Mouse (Mus musculus) CH12.LX (cell line): ENCODE results near the gene Sesn2. TPM values are rescaled to one million over a fixed set of nuclear protein-coding genes. Genes with fewer than 3 reads are reported as not detected.

ENCODE experiments used
- DNase-seq: peaks from one replicate; pipeline ENCODE4 v3.0.0-alpha.2; 2013; ENCODE audit errors: extremely low read depth
- H3K27ac ChIP-seq: 2 replicates; pipeline ENCODE4 v1.5.1; 2012; ENCODE audit warnings: low read depth, mild to moderate bottlenecking, control low read depth, moderate library complexity; ENCODE audit not compliant: insufficient read depth
- H3K27me3 ChIP-seq: replicated peaks from 2 replicates; pipeline ENCODE3; 2012; ENCODE audit warnings: inconsistent platforms
- H3K36me3 ChIP-seq, 2 experiments: replicated peaks in 1 of 2; 2 replicates each; pipeline versions ENCODE3 to v1.6.1; 2012; ENCODE audit warnings: inconsistent platforms in 1 of 2, low read length in 1 of 2, mild to moderate bottlenecking in 1 of 2, mixed read lengths in 1 of 2, moderate library complexity in 1 of 2; ENCODE audit not compliant: control insufficient read depth in 1 of 2, insufficient read depth in 1 of 2
- H3K4me1 ChIP-seq, 2 experiments: 2 replicates each; pipeline ENCODE4 v1.6.1; 2012; ENCODE audit warnings: inconsistent platforms in 1 of 2, moderate library complexity in 1 of 2; ENCODE audit not compliant: insufficient read depth in 2 of 2, control insufficient read depth in 1 of 2
- H3K4me2 ChIP-seq: 2 replicates; pipeline ENCODE4 v1.6.1; 2012; ENCODE audit warnings: low read depth, mild to moderate bottlenecking, control low read depth; ENCODE audit not compliant: poor library complexity, insufficient read depth, severe bottlenecking
- H3K4me3 ChIP-seq, 3 experiments: fragments of 150-350 bp in 1 of 3; sonication (generic) in 1 of 3; replicated peaks in 1 of 3; 2 replicates each; pipeline versions ENCODE3 to v1.5.1; 2011 to 2012; ENCODE audit warnings: low read depth in 2 of 3, low read length in 2 of 3, mild to moderate bottlenecking in 2 of 3, moderate library complexity in 2 of 3, control low read depth in 1 of 3, improper control_type of control experiment in 1 of 3, inconsistent platforms in 1 of 3, mixed read lengths in 1 of 3; ENCODE audit not compliant: poor library complexity in 1 of 3
- H3K79me2 ChIP-seq: replicated peaks from 2 replicates; pipeline ENCODE4 v1.6.1; 2012; ENCODE audit warnings: mild to moderate bottlenecking, moderate library complexity; ENCODE audit not compliant: control insufficient read depth, poor library complexity, insufficient read depth, severe bottlenecking; ENCODE audit errors: extremely low read depth
- H3K9ac ChIP-seq: 2 replicates; pipeline ENCODE4 v1.6.1; 2012; ENCODE audit warnings: low read depth, mild to moderate bottlenecking, control low read depth, moderate library complexity; ENCODE audit not compliant: insufficient read depth
- H3K9me3 ChIP-seq: replicated peaks from 2 replicates; pipeline ENCODE3; 2012; ENCODE audit warnings: low read length, inconsistent platforms, mixed read lengths
- CHD2 ChIP-seq: IDR thresholded peaks from 2 replicates; pipeline ENCODE4 v1.6.1; 2011; ENCODE audit warnings: low read length, improper control_type of control experiment
- CTCF ChIP-seq, 2 experiments: IDR thresholded peaks in 1 of 2; conservative IDR thresholded peaks in 1 of 2; 2 replicates each; pipeline ENCODE4 v1.5.1; 2011 to 2012; ENCODE audit warnings: low read depth in 2 of 2, low read length in 2 of 2, improper control_type of control experiment in 1 of 2, inconsistent platforms in 1 of 2, mild to moderate bottlenecking in 1 of 2, moderate library complexity in 1 of 2
- GABPA ChIP-seq: IDR thresholded peaks from 2 replicates; pipeline ENCODE4 v1.6.1; 2012; ENCODE audit warnings: low read depth, low read length, improper control_type of control experiment, inconsistent platforms; ENCODE audit not compliant: insufficient replicate concordance
- MAZ ChIP-seq: IDR thresholded peaks from 2 replicates; pipeline ENCODE4 v1.6.1; 2012; ENCODE audit warnings: low read depth, mild to moderate bottlenecking, inconsistent platforms, low read length, improper control_type of control experiment, moderate library complexity
- MEF2A ChIP-seq: IDR thresholded peaks from 2 replicates; pipeline ENCODE4 v1.6.1; 2014; ENCODE audit warnings: low read depth, mild to moderate bottlenecking, inconsistent platforms, low read length, improper control_type of control experiment, borderline replicate concordance
- PAX5 ChIP-seq: IDR thresholded peaks from 2 replicates; pipeline ENCODE4 v1.6.1; 2012; ENCODE audit warnings: low read length, inconsistent platforms, mixed read lengths
- RAD21 ChIP-seq: IDR thresholded peaks from 2 replicates; pipeline ENCODE4 v1.6.1; 2011; ENCODE audit warnings: low read depth, mild to moderate bottlenecking, low read length, improper control_type of control experiment, moderate library complexity
- SMC3 ChIP-seq: IDR thresholded peaks from 2 replicates; pipeline ENCODE4 v1.6.1; 2011; ENCODE audit warnings: low read depth, low read length, improper control_type of control experiment
- USF1 ChIP-seq: IDR thresholded peaks from 2 replicates; pipeline ENCODE4 v1.6.1; 2014; ENCODE audit warnings: low read depth, mild to moderate bottlenecking, inconsistent platforms, low read length, improper control_type of control experiment
- ZC3H11A ChIP-seq: IDR thresholded peaks from 2 replicates; pipeline ENCODE4 v1.6.1; 2012; ENCODE audit warnings: low read depth, mild to moderate bottlenecking, inconsistent platforms, low read length, improper control_type of control experiment
- dilution Hi-C: fragments of 300-500 bp; cut with MboI; formaldehyde crosslinking; loops from 2 replicates; pipeline ENCODE4 v1.14.3; 2020; ENCODE audit warnings: low sequenced_read_pairs; ENCODE audit not compliant: extremely low pct_unique_long_range_greater_than_20kb, extremely low pct_ligation_motif_present
- in situ Hi-C: fragments of 300-500 bp; cut with MboI; formaldehyde crosslinking; loops from 3 replicates; pipeline ENCODE4 v1.14.3; 2019; ENCODE audit warnings: low sequenced_read_pairs, low pct_ligation_motif_present, low pct_unique_long_range_greater_than_20kb, mixed read lengths
- polyA plus RNA-seq: library from polyadenylated mRNA; unstranded; fragments of >175 nt; gene quantifications from 2 replicates; pipeline ENCODE4 v1.2.1, GENCODE M21; 2012; ENCODE audit warnings: low read depth; ENCODE audit not compliant: insufficient read length
- total RNA-seq, 2 experiments: library from RNA; depleted of rRNA; stranded (reverse); fragments of 300-350 nt in 1 of 2; fragments of >200 nt in 1 of 2; gene quantifications; 2 replicates each; pipeline ENCODE4 v1.2.3; 2012 to 2014

The Sesn2 gene
- total and polyA plus RNA-seq, 3 experiments, result 35.6 to 68.1 (median 40.1) TPM

DNA sequence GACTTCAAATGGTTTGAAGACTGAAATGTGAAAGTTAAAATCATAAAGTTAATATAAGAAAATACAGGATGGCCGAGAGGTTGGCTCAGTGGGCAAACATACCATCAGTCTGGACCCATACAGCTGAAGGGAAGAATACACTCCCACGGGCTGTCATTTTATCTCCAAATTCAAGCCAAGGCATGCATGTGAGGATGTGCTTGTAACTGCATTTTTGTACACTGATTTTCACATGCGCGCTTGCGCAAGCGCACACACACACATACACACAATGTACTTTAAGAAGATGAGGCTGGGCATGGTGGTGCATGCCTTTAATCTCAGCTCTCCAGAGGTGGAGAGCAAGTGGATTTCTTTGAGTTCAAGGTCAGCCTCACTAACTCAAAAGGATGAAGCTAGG, 54.7 kb downstream of the Sesn2 start:
- Histone ChIP-seq H3K4me2 (no peak overlapping the region), H3K36me3 (peaks cover 24 to 47% of the 10 kb centered on the region in 2 experiments), H3K9ac (no peak overlapping the region), H3K9me3 (no peaks in the 10 kb centered on the region), H3K4me1 (peaks cover 3 to 24% of the 10 kb centered on the region in 2 experiments; a peak in 3 of 4 replicates), H3K4me3 (no peak overlapping the region), H3K27me3 (no peaks in the 10 kb centered on the region), H3K79me2 (peaks cover 9% of the 10 kb centered on the region), H3K27ac (no peak overlapping the region)
- TF ChIP-seq MAZ, result no peak
- no peak for TF ChIP-seq ZC3H11A
- TF ChIP-seq CHD2, result no peak
- no peak for TF ChIP-seq MEF2A
- dilution Hi-C loops (no loop called here), in situ Hi-C loops (no loop called here)
- no peak for DNase-seq

DNA sequence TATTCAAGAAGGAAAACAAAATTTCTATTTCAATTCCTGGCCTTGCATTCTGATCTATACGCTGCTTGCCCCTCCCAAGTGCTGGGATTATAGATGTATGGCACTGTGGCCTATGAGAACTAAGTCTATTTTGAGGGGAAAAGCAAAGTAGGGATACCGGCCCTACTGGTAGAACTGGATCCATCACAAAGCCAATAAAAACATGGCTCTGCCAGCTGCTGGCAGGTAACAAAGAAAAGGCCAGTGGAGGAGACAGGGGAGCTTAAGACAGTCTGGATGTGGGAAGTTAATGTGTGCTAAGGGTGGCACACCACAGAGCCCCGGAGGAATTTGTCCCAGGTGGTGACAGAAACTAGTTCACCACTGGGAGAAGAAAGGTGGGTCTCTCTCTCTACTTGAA, 55.2 kb downstream of the Sesn2 start:
- Histone ChIP-seq H3K9ac (no peak overlapping the region), H3K9me3 (no peaks in the 10 kb centered on the region), H3K4me3 (no peak overlapping the region), H3K4me2 (no peak overlapping the region), H3K36me3 (peaks cover 21 to 43% of the 10 kb centered on the region in 2 experiments), H3K79me2 (peaks cover 6% of the 10 kb centered on the region; the same call in 1 of the 2 replicates), H3K4me1 (peaks cover 3 to 21% of the 10 kb centered on the region in 2 experiments; a peak in 3 of 4 replicates)
- in situ Hi-C loops, result no loop called here
- TF ChIP-seq PAX5 (no peak), GABPA (no peak)
- TF ChIP-seq, all 38 proteins: peak for 0
- dilution Hi-C loops, result no loop called here
- Histone ChIP-seq H3K27ac (no peak overlapping the region), H3K27me3 (no peaks in the 10 kb centered on the region)
- DNase-seq, result no peak

- Histone ChIP-seq H3K4me1 (peaks cover 3 to 16% of the 10 kb centered on the region in 2 experiments; a peak in 3 of 4 replicates), H3K9me3 (no peaks in the 10 kb centered on the region), H3K4me2 (no peak overlapping the region), H3K36me3 (peaks cover 14 to 34% of the 10 kb centered on the region in 2 experiments), H3K79me2 (no peaks in the 10 kb centered on the region), H3K4me3 (no peak overlapping the region), H3K27me3 (no peaks in the 10 kb centered on the region), H3K27ac (no peak overlapping the region), H3K9ac (no peak overlapping the region)
- dilution Hi-C loops (no loop called here), in situ Hi-C loops (no loop called here)
- peak; percentile 20 for TF ChIP-seq SMC3
- TF ChIP-seq USF1, result no peak
- TF ChIP-seq RAD21, result peak; percentile 50
- TF ChIP-seq CTCF (conservative IDR thresholded peaks at IDR 0.05 in 1 of 2, IDR thresholded peaks at IDR 0.05 in 1 of 2; ENCODE audit: low read depth in 2 of 2, low read length in 2 of 2), result peak in 1 of 2 experiments; percentile 48; a peak in 2 of 4 replicates
- no peak for DNase-seq
Measured at GRCm38 (mm10) chr4:132454216-132454615, 56.1 kb downstream of the Sesn2 start.
